Mouse (Mus musculus) subcutaneous adipose tissue, adult 2 months (tissue): ENCODE results near the gene Gm42715. TPM values are rescaled to one million over a fixed set of nuclear protein-coding genes. Genes with fewer than 3 reads are reported as not detected.

Experiments used
- polyA plus RNA-seq: library from polyadenylated mRNA; depleted of rRNA; stranded (reverse); fragments of >200 nt; gene quantifications from 2 replicates; pipeline ENCODE4 v1.2.3, GENCODE M21; 2012; ENCODE audit warnings: low replicate concordance; rRNA removed

Gm42715 gene
- 14.3 and 19.8 TPM in 2 replicates for polyA plus RNA-seq

DNA sequence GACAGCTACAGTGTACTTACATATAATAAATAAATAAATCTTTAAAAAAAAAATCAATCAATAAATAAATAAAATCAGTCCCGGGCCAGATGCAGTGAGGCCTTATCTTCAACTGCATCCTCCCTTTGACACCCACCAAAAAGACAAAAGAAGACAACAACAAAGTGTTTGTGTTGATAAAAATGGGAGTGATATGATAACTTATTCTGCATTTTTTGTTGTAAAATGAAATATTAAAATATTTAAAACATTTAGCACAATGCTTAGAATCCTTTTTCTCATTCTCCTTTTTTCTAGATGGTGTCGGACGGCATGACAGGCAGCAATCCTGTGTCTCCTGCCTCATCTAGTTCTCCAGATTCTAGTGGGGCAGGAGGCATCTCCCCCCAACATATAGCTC is at the start of gene Gm42715:
Gm42715 (plus strand) TSS at position 301 of the 400 bp plus-strand sequence.

GRCm38 (mm10) chr7:127478635-127479317 is 40.6 kb upstream of the Gm42715 start, which contains the start of gene Fbrs:
Gene Fbrs, plus strand, starts transcription at chr7:127479199.

DNA sequence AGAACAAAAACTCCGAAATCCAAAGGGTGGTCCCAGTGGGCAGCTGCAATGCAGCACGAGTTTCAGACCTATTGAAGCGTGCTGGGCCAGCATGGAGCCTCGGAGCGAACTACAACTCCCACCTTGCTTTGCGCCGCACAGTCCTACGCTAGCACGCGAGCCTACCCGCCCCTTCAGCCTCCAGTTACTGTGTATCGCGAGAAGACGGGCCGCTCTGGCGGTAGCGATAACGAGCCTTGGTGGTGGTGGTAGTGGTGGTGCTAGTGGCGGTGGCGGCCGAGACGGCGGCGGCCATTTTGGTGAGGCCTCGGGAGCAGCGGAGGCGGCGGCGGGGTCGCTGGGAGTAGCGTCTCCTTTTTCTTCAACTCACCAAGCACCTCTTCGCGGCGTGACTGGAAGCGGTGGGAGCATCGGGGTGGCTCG is 7.6 kb upstream of the Gm42715 start, which contains the start of gene Srcap:
Srcap (plus strand) TSS at position 176 of the 423 bp plus-strand sequence.

DNA sequence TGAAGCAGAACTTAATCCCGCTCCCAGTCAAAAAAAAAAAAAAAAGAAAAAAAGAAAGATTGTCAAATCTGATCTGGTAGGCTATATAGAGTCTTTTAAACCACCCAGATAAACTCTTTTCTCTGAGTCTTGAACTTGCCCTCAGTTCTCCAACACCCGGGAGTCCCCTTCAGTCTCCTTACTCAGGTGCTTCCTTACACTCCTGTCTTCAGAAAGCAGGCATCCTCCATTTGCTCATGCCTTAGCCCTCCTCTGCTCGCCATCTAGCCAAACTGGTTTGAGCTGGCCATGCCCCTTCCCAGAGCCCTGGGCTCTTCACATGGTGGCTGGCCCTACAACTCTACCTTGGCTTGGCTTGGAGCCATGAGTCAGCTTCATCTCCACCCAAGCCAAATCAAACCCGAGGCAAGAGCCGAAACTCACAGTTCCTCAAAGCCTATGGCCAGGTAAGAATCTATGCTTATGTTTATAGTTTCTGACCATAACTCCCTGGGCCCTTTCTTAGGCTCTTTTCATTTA is 42.0 kb downstream of the Gm42715 start, which contains the start of gene Tmem265:
Tmem265 (plus strand) TSS at position 51 of the 519 bp plus-strand sequence.

GRCm38 (mm10) chr7:127572895-127573471 is 53.6 kb downstream of the Gm42715 start, which contains the start of gene Phkg2:
Gene Phkg2, plus strand, starts transcription at chr7:127573340.

GRCm38 (mm10) chr7:127588011-127588871 is 68.9 kb downstream of the Gm42715 start, which contains the start of the genes Ccdc189 and Rnf40:
Gene Ccdc189, minus strand, starts transcription at chr7:127588595.
Gene Rnf40, plus strand, starts transcription at chr7:127588767.

GRCm38 (mm10) chr7:127614891-127615843 is 95.8 kb downstream of the Gm42715 start, which contains the start of gene Zfp629:
Gene Zfp629, minus strand, starts transcription at chr7:127615797.

Other genes starting within 250 kb of the Gm42715 start
- gene Sephs2, start 245.5 kb upstream of the Gm42715 start, polyA plus RNA-seq: 30.3 and 33.1 TPM in 2 replicates
- 5.0 and 11.6 TPM in 2 replicates for gene Itgal, start 223.3 kb upstream of the Gm42715 start, polyA plus RNA-seq
- 24.9 and 37.2 TPM in 2 replicates for gene Zfp768, start 174.0 kb upstream of the Gm42715 start, polyA plus RNA-seq
- 5.7 and 10.7 TPM in 2 replicates for gene Zfp747, start 143.5 kb upstream of the Gm42715 start, polyA plus RNA-seq
- 2.8 and 5.8 TPM in 2 replicates for gene 9130019O22Rik, start 132.4 kb upstream of the Gm42715 start, polyA plus RNA-seq
- 4.3 and 9.6 TPM in 2 replicates for gene E430018J23Rik, start 126.0 kb upstream of the Gm42715 start, polyA plus RNA-seq
- 5.8 and 8.7 TPM in 2 replicates for gene Zfp764, start 112.8 kb upstream of the Gm42715 start, polyA plus RNA-seq
- gene Zfp688, start 97.5 kb upstream of the Gm42715 start, polyA plus RNA-seq: 17.0 and 24.9 TPM in 2 replicates
- gene Zfp689, start 70.4 kb upstream of the Gm42715 start, polyA plus RNA-seq: 2.5 and 5.1 TPM in 2 replicates
- gene Prr14, start 60.0 kb upstream of the Gm42715 start, polyA plus RNA-seq: 65.7 and 102 TPM in 2 replicates
- gene Fbrs, start 40.4 kb upstream of the Gm42715 start, polyA plus RNA-seq: 20.0 and 36.9 TPM in 2 replicates
- gene Srcap, start 7.6 kb upstream of the Gm42715 start, polyA plus RNA-seq: 10.6 and 30.1 TPM in 2 replicates
- not detected in 2 replicates for gene Tmem265, start 41.8 kb downstream of the Gm42715 start, polyA plus RNA-seq
- gene Phkg2, start 53.8 kb downstream of the Gm42715 start, polyA plus RNA-seq: 59.0 and 79.2 TPM in 2 replicates
- gene Ccdc189, start 69.0 kb downstream of the Gm42715 start, polyA plus RNA-seq: 7.2 and 7.9 TPM in 2 replicates
- 26.1 and 45.6 TPM in 2 replicates for gene Rnf40, start 69.2 kb downstream of the Gm42715 start, polyA plus RNA-seq
- 8.4 and 24.5 TPM in 2 replicates for gene Zfp629, start 96.2 kb downstream of the Gm42715 start, polyA plus RNA-seq
- 15.7 and 47.8 TPM in 2 replicates for gene Bcl7c, start 189.3 kb downstream of the Gm42715 start, polyA plus RNA-seq
- gene Ctf1, start 193.2 kb downstream of the Gm42715 start, polyA plus RNA-seq: 7.2 and 19.4 TPM in 2 replicates
- gene Ctf2, start 212.6 kb downstream of the Gm42715 start, polyA plus RNA-seq: 0.06 TPM in 1 of 2 replicates, not detected in the other
- 14.2 and 40.4 TPM in 2 replicates for gene Fbxl19, start 225.0 kb downstream of the Gm42715 start, polyA plus RNA-seq